Mouse (Mus musculus): ENCODE results near the gene Wdr89.
"Not testable (repeated sequence)": the region's sequence is repeated elsewhere in the genome, so short reads cannot be mapped to it uniquely, and the experiment has no call there.

The Wdr89 gene

GRCm38 (mm10) chr12:75669258-75670106, at the start of gene Wdr89:
Gene Wdr89 (minus strand): TSS chr12:75669537.
- DNase-seq (ENCODE audit: low spot score in 2 of 2): peak; percentile 85 to 99

- no peak for DNase-seq (ENCODE audit: low spot score in 2 of 2)
Measured at GRCm38 (mm10) chr12:75713596-75713995, 44.3 kb upstream of the Wdr89 start.

- not testable (repeated sequence) for DNase-seq (ENCODE audit: low spot score in 2 of 2)
Measured at GRCm38 (mm10) chr12:75712905-75713304, 43.6 kb upstream of the Wdr89 start.

- DNase-seq (ENCODE audit: low spot score in 2 of 2): no peak
Measured at GRCm38 (mm10) chr12:75710596-75711376, 41.4 kb upstream of the Wdr89 start.

- DNase-seq (ENCODE audit: low spot score in 2 of 2): no peak
Measured at GRCm38 (mm10) chr12:75709506-75709905, 40.2 kb upstream of the Wdr89 start.

DNA sequence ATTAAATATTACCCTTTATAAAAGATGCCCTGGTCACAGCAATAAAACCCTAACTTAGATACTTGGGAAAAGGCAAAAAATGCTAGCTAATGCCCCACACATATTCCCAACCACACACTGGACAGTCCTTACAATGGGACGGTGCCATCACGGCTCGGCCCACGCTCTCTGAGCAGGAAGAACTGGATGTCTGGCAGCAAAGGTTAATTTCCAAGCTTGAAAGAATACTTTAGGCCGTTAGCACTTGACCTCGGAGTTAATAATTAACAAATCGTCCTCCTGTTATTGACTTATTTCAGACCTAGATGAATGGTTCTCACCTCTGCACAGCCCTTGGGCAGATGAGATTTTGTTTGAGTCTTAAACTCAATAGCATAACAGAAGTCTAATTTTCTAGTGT, 37.3 kb upstream of the Wdr89 start:
- DNase-seq (ENCODE audit: low spot score in 2 of 2): no peak

- no peak for DNase-seq (ENCODE audit: low spot score in 2 of 2)
Measured at GRCm38 (mm10) chr12:75702739-75703122, 33.4 kb upstream of the Wdr89 start.

GRCm38 (mm10) chr12:75702084-75702738, 32.9 kb upstream of the Wdr89 start:
- no peak for DNase-seq (ENCODE audit: low spot score in 2 of 2)

GRCm38 (mm10) chr12:75701173-75702083, 32.1 kb upstream of the Wdr89 start:
- no peak for DNase-seq (ENCODE audit: low spot score in 2 of 2)

GRCm38 (mm10) chr12:75698692-75699091, 29.4 kb upstream of the Wdr89 start:
- no peak for DNase-seq (ENCODE audit: low spot score in 2 of 2)

DNA sequence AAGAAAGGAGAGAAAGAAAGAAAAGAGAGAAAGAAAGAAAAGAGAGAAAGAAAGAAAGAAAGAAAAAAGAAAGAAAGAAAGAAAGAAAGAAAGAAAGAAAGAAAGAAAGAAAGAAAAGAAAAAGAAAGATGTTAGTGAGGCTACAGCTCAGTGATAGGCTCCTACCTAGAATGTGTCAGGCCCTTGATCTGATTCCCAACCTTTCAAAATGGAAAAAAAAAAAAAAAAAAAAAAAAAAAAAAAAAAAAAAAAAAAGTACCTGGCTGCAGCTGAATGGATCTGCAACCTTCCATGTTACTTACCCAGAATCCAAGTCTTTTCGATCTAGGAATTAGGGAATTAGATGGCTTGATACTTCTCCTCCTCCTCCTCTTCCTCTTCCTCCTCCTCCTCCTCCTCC, 26.5 kb upstream of the Wdr89 start:
- not testable (repeated sequence) for DNase-seq (ENCODE audit: low spot score in 2 of 2)

- no peak for DNase-seq (ENCODE audit: low spot score in 2 of 2)
Measured at GRCm38 (mm10) chr12:75689003-75689402, 19.7 kb upstream of the Wdr89 start.

DNA sequence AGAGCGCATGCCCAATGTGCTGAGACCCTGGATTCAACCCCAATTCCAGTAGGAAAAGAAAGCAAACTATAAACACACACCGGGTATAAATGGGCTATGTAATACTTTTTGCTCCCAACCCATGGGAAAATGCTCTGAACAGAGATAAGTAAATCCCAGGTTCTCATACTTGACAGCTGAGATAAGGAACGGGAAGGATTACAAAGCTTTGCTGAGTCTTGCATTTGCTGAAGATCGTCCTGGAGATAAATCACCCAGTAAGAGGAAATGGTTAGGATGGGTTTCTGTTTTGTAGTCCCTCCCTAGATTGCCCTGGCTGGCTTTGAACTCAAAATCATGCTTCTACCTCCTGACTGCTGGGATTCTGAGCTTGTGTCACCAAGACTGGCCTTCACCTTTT, 18.0 kb upstream of the Wdr89 start:
- no peak for DNase-seq (ENCODE audit: low spot score in 2 of 2)

DNA sequence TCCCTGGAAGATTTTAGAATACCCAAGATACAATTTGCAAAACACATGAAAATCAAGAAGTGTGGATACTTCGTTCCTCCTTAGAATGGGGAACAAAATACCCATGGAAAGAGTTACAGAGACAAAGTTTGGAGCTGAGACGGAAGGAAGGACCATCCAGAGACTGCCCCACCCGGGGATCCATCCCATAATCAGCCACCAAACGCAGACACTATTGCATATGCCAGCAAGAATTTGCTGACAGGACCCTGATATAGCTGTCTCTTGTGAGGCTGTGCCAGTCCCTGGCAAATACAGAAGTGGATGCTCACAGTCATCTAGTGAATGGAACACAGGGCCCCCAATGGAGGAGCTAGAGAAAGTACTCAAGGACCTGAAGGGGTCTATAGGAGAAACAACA, 14.7 kb upstream of the Wdr89 start:
- not testable (repeated sequence) for DNase-seq (ENCODE audit: low spot score in 2 of 2)

- no peak for DNase-seq (ENCODE audit: low spot score in 2 of 2)
Measured at GRCm38 (mm10) chr12:75683598-75683997, 14.3 kb upstream of the Wdr89 start.

GRCm38 (mm10) chr12:75682842-75683241, 13.5 kb upstream of the Wdr89 start:
- no peak for DNase-seq (ENCODE audit: low spot score in 2 of 2)

DNA sequence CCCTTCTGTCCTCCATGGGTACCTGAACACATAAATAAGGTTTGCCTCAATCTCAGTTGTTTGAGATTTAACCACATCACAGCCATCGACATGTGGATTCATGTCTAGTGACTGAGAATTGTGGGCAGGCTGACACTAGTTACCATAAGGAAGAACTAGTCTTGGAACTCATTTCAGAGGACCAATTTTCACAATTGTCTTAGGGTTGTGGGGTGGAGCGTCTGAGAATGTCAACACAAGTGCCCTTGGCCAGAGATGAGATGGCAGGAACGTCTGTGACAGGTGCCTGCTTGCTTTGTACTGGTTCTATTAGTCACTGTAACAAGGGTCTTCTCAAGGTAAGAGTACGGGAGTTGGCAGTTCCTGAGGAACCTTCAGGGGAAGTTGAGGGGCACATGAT, 11.8 kb upstream of the Wdr89 start:
- DNase-seq (ENCODE audit: low spot score in 2 of 2): no peak

- no peak for DNase-seq (ENCODE audit: low spot score in 2 of 2)
Measured at GRCm38 (mm10) chr12:75678393-75678792, 9.1 kb upstream of the Wdr89 start.

DNA sequence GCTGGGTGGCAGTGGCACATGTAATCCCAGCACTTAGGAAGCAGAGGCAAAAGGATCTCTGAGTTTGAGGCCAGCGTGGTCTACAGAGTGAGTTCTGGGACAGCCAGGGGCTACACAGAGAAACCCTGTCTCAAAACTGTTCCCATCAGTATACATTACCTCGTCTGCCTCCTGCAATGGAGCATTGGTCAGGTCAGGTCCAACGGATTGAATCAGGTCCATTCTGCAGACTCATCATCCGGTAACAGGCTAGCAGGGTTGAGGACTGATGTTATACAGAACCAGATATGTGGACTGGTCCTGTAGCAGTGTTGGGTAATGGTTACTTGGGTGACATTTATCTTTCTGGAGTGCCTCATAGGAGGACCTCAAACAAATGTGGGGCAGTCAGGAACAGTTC, 3.3 kb upstream of the Wdr89 start:
- no peak for DNase-seq (ENCODE audit: low spot score in 2 of 2)

- no peak for DNase-seq (ENCODE audit: low spot score in 2 of 2)
Measured at GRCm38 (mm10) chr12:75671759-75672315, 2.5 kb upstream of the Wdr89 start.

GRCm38 (mm10) chr12:75670611-75671010, 1.3 kb upstream of the Wdr89 start:
- DNase-seq (ENCODE audit: low spot score in 2 of 2): no peak
